9 mouse cellular contexts compared by ENCODE assay signal in genomic region chr17:5007156-5007658, GRCm38 (mm10). TPM values are rescaled to one million over a fixed set of nuclear protein-coding genes. Genes with fewer than 3 reads are reported as not detected.
DNase-seq lines count a peak whose midpoint lies in the region; ATAC-seq and TF ChIP-seq lines count a peak whose summit lies in the region.
"Had no signal": no experiment of that assay in that cellular context is flagged by ENCODE, and none has a peak within 500 bp of the region (broad histone marks: within the 10 kb centered on the region; RNA-seq: fewer than 3 reads in every experiment).

No protein-coding gene starts in this region.

- 23% methylated on average over 15 of the region's 15 CpGs for WGBS in forebrain, embryonic 10.5 days
- 5% methylated on average over 15 of the region's 15 CpGs for WGBS in hindbrain, postnatal 0 days
- WGBS in lung, embryonic 15.5 days, result 16% methylated on average over 15 of the region's 15 CpGs

- peak overlapping the region; percentile 48 for H3K4me2 ChIP-seq in hindbrain, postnatal 0 days (ENCODE audit: low read depth, low read length)
- H3K4me2 ChIP-seq in lung, embryonic 15.5 days, result peak overlapping the region; percentile 36

- no peaks in the 10 kb centered on the region for H3K36me3 ChIP-seq in forebrain, embryonic 10.5 days (replicated peaks)
- no peaks in the 10 kb centered on the region for H3K36me3 ChIP-seq in hindbrain, postnatal 0 days (ENCODE audit: insufficient read depth, low read length)
- no peaks in the 10 kb centered on the region for H3K36me3 ChIP-seq in lung, embryonic 15.5 days

- H3K9ac ChIP-seq in hindbrain, postnatal 0 days (replicated peaks; ENCODE audit: low read length), result no peak overlapping the region
- H3K9ac ChIP-seq in lung, embryonic 15.5 days, result no peak overlapping the region

- H3K27ac ChIP-seq in forebrain, embryonic 10.5 days, result no peak overlapping the region
- H3K27ac ChIP-seq in hindbrain, postnatal 0 days, result no peak overlapping the region
- H3K27ac ChIP-seq in lung, embryonic 15.5 days, result no peak overlapping the region

- intact Hi-C loops in left cerebral cortex, postnatal 14 days (cut with DNase I), result loop anchor here (10.0 kb wide), 1 partner anchor 78 kb away; no protein-coding TSS in a partner anchor

- peaks cover 91% of the 10 kb centered on the region for H3K4me1 ChIP-seq in forebrain, embryonic 10.5 days
- H3K4me1 ChIP-seq in hindbrain, postnatal 0 days (ENCODE audit: insufficient read depth, low read length), result peaks cover 62% of the 10 kb centered on the region
- peaks cover 87% of the 10 kb centered on the region for H3K4me1 ChIP-seq in lung, embryonic 15.5 days

- peak overlapping the region; percentile 16; the same call in 1 of the 2 replicates for H3K4me3 ChIP-seq in forebrain, embryonic 10.5 days
- no peak overlapping the region for H3K4me3 ChIP-seq in hindbrain, postnatal 0 days (ENCODE audit: low read length)
- H3K4me3 ChIP-seq in lung, embryonic 15.5 days, result no peak overlapping the region

- no peak for TF ChIP-seq CTCF in hindbrain, postnatal 0 days (IDR thresholded peaks at IDR 0.05; ENCODE audit: low read depth)

- DNase-seq in cerebellum, adult 9-10 months, result peak; percentile 57
- DNase-seq in forebrain, embryonic 10.5 days (ENCODE audit: extremely low spot score, low spot score), result no peak
- peak; percentile 60 for DNase-seq in hindbrain, postnatal 0 days (ENCODE audit: low spot score)
- DNase-seq in left cerebral cortex, postnatal 14 days (ENCODE audit: low spot score in 2 of 2), result no peak
- DNase-seq in right cerebral cortex, postnatal 36 days (ENCODE audit: low spot score in 2 of 2), result no peak

- no peaks in the 10 kb centered on the region for H3K9me3 ChIP-seq in forebrain, embryonic 10.5 days
- no peaks in the 10 kb centered on the region for H3K9me3 ChIP-seq in hindbrain, postnatal 0 days (ENCODE audit: low read length)
- H3K9me3 ChIP-seq in lung, embryonic 15.5 days, result no peaks in the 10 kb centered on the region
- H3K9me3 ChIP-seq: G1E had no signal

- no peak for ATAC-seq in cerebellum, adult (ENCODE audit: insufficient number of reproducible peaks, low FRiP score, low TSS enrichment)
- peak; percentile 46 for ATAC-seq in hindbrain, postnatal 0 days
- peak; percentile 17; the same call in 1 of the 2 replicates for ATAC-seq in lung, embryonic 15.5 days (ENCODE audit: borderline replicate concordance, extremely low read depth, low FRiP score, low TSS enrichment)
- peak; percentile 75 for ATAC-seq in neutrophil, adult 5-6 weeks (ENCODE audit: extremely low read depth, insufficient number of reproducible peaks, low FRiP score, poor library complexity, severe bottlenecking)

- H3K27me3 ChIP-seq in forebrain, embryonic 10.5 days (ENCODE audit: poor library complexity, severe bottlenecking), result no peaks in the 10 kb centered on the region
- H3K27me3 ChIP-seq in hindbrain, postnatal 0 days (ENCODE audit: insufficient read depth, low read length), result no peaks in the 10 kb centered on the region
- no peaks in the 10 kb centered on the region for H3K27me3 ChIP-seq in lung, embryonic 15.5 days

RNA-seq across cellular contexts. Expression of gene Arid1b, which starts 13.1 kb away (rescaled TPM):
- 9.1 and 9.6 TPM in 2 replicates for polyA plus RNA-seq in forebrain, embryonic 10.5 days (2016; fragmentation: Nextera tagmentation; extraction: Ambion mirVana)
- total RNA-seq in hindbrain, postnatal 0 days (2014; rRNA removed), result 62.5 and 64.6 TPM in 2 replicates
- 10.5 and 10.9 TPM in 2 replicates for polyA plus RNA-seq in hindbrain, postnatal 0 days (2015; fragmentation: Nextera tagmentation; extraction: Ambion mirVana)
- polyA plus RNA-seq in lung, embryonic 15.5 days (2015; fragmentation: Nextera tagmentation; extraction: Ambion mirVana), result 9.5 and 10.5 TPM in 2 replicates
- 54.9 and 55.1 TPM in 2 replicates for total RNA-seq in neutrophil, adult 5-6 weeks (2017)
- 10 to 100 TPM; 77.7 to 79.6 TPM for total RNA-seq in left cerebral cortex, postnatal 14 days (2021)

Comparison
In these comparisons a context has a peak if more than half of its experiments do, and no peak if none do; other contexts are left out.
1. DNase-seq: peak in cerebellum, adult 9-10 months (single experiment) and hindbrain, postnatal 0 days (single experiment); none in forebrain, embryonic 10.5 days (single experiment), left cerebral cortex, postnatal 14 days (0 of 2) and right cerebral cortex, postnatal 36 days (0 of 2).